Mouse (Mus musculus) kidney, postnatal 0 days (tissue): ENCODE measurements at regions not wholly inside any gene's neighbourhood (a gene's known extent, or its start where the extent isn't known, plus 50 kb on each side); places are given as distances from the start of the nearest gene placed in this dataset.

ENCODE experiments used
- ATAC-seq: fragments of 200-750 bp; cut with Nextera tagmentation; replicated peaks from 2 replicates; pipeline ENCODE4 v1.8.0; 2017; ENCODE audit warnings: low read depth, moderate number of reproducible peaks, moderate TSS enrichment, moderate library complexity; ENCODE audit not compliant: low FRiP score
- DNase-seq: peaks from one replicate; pipeline ENCODE4 v3.0.0-alpha.2; 2016; ENCODE audit warnings: low spot score
- H3K27ac ChIP-seq: fragments of 300-500 bp; sonication (generic); 2 replicates; pipeline ENCODE4 v1.5.1; 2014; ENCODE audit warnings: mild to moderate bottlenecking
- H3K27me3 ChIP-seq: fragments of 300-500 bp; sonication (generic); 2 replicates; pipeline ENCODE4 v1.6.1; 2014; ENCODE audit warnings: low read length, mixed read lengths; ENCODE audit not compliant: insufficient read depth
- H3K36me3 ChIP-seq: fragments of 300-500 bp; sonication (generic); 2 replicates; pipeline ENCODE4 v1.6.1; 2014; ENCODE audit warnings: low read length, mixed read lengths; ENCODE audit not compliant: insufficient read depth
- H3K4me1 ChIP-seq: fragments of 300-500 bp; sonication (generic); replicated peaks from 2 replicates; pipeline ENCODE4 v1.6.1; 2014; ENCODE audit warnings: antibody characterized with exemption, low read length, mixed read lengths; ENCODE audit not compliant: insufficient read depth
- H3K4me2 ChIP-seq: fragments of 300-500 bp; sonication (generic); 2 replicates; pipeline ENCODE4 v1.6.1; 2014; ENCODE audit warnings: mild to moderate bottlenecking, low read length, moderate library complexity, mixed read lengths
- H3K4me3 ChIP-seq: fragments of 300-500 bp; sonication (generic); replicated peaks from 2 replicates; pipeline ENCODE4 v1.5.1; 2014; ENCODE audit warnings: low read depth, low read length
- H3K9ac ChIP-seq: fragments of 300-500 bp; sonication (generic); 2 replicates; pipeline ENCODE4 v1.6.1; 2014; ENCODE audit warnings: low read depth, low read length
- H3K9me3 ChIP-seq: fragments of 300-500 bp; sonication (generic); replicated peaks from 2 replicates; pipeline ENCODE4 v1.6.1; 2016; ENCODE audit warnings: low read length, inconsistent platforms, mixed read lengths
- CTCF ChIP-seq: IDR thresholded peaks from 2 replicates; pipeline ENCODE4 v1.5.1; 2016; ENCODE audit warnings: antibody characterized with exemption, low read depth, mild to moderate bottlenecking, moderate library complexity
- WGBS: fragments of 180-500 bp; shearing (Covaris S2); extraction: QIAGEN DNeasy Blood & Tissue Kit; methylation state at CpG from one replicate; pipeline ENCODE4 v1.1.7; 2014; 5-methylcytosine and 5-hydroxymethylcytosine counted together

- Histone ChIP-seq H3K36me3 (no peaks in the 10 kb centered on the region), H3K9ac (no peak overlapping the region), H3K27ac (no peak overlapping the region), H3K4me1 (no peaks in the 10 kb centered on the region), H3K9me3 (no peaks in the 10 kb centered on the region), H3K4me2 (no peak overlapping the region), H3K4me3 (no peak overlapping the region), H3K27me3 (no peaks in the 10 kb centered on the region)
- DNase-seq (no peak), ATAC-seq (no peak)
- 32% methylated on average over 6 of the region's 6 CpGs for WGBS
- TF ChIP-seq CTCF = no peak
Observed at GRCm38 (mm10) chr12:107178676-107179075, 309.8 kb upstream of the 3110018I06Rik start.

- H3K36me3 ChIP-seq = no peaks in the 10 kb centered on the region
- H3K9ac ChIP-seq = no peak overlapping the region
- H3K27me3 ChIP-seq = no peaks in the 10 kb centered on the region
- TF ChIP-seq CTCF = no peak
- H3K4me3 ChIP-seq = no peak overlapping the region
- 88% methylated on average over 3 of the region's 3 CpGs for WGBS
- DNase-seq (no peak), ATAC-seq (no peak)
- H3K4me2 ChIP-seq = no peak overlapping the region
- no peak overlapping the region for H3K27ac ChIP-seq
- no peaks in the 10 kb centered on the region for H3K9me3 ChIP-seq
- no peaks in the 10 kb centered on the region for H3K4me1 ChIP-seq
Observed at GRCm38 (mm10) chr12:107180501-107180900, 307.9 kb upstream of the 3110018I06Rik start.

- ATAC-seq (no peak), DNase-seq (no peak)
- Histone ChIP-seq H3K27me3 (no peaks in the 10 kb centered on the region), H3K4me3 (no peak overlapping the region), H3K9me3 (no peaks in the 10 kb centered on the region), H3K4me2 (no peak overlapping the region), H3K36me3 (no peaks in the 10 kb centered on the region), H3K27ac (no peak overlapping the region), H3K4me1 (no peaks in the 10 kb centered on the region), H3K9ac (no peak overlapping the region)
- 67% methylated on average over 9 of the region's 9 CpGs for WGBS
- TF ChIP-seq CTCF = no peak
Observed at GRCm38 (mm10) chr12:107181291-107181690, 307.1 kb upstream of the 3110018I06Rik start.

- Histone ChIP-seq H3K4me2 (no peak overlapping the region), H3K36me3 (no peaks in the 10 kb centered on the region), H3K27ac (no peak overlapping the region), H3K4me1 (no peaks in the 10 kb centered on the region), H3K4me3 (no peak overlapping the region), H3K9me3 (no peaks in the 10 kb centered on the region), H3K27me3 (no peaks in the 10 kb centered on the region), H3K9ac (no peak overlapping the region)
- DNase-seq (no peak), ATAC-seq (no peak)
- no peak for TF ChIP-seq CTCF
- WGBS = 88% methylated on average over 18 of the region's 18 CpGs
Observed at GRCm38 (mm10) chr12:107182091-107182655, 306.3 kb upstream of the 3110018I06Rik start.

- Histone ChIP-seq H3K9ac (no peak overlapping the region), H3K4me2 (no peak overlapping the region), H3K27me3 (no peaks in the 10 kb centered on the region), H3K27ac (no peak overlapping the region), H3K36me3 (no peaks in the 10 kb centered on the region), H3K9me3 (no peaks in the 10 kb centered on the region), H3K4me3 (no peak overlapping the region), H3K4me1 (no peaks in the 10 kb centered on the region)
- 59% methylated on average over 9 of the region's 9 CpGs for WGBS
- DNase-seq (no peak), ATAC-seq (no peak)
- no peak for TF ChIP-seq CTCF
Observed at GRCm38 (mm10) chr12:107183283-107183682, 305.1 kb upstream of the 3110018I06Rik start.

- H3K27ac ChIP-seq = no peak overlapping the region
- H3K9ac ChIP-seq = no peak overlapping the region
- H3K27me3 ChIP-seq = no peaks in the 10 kb centered on the region
- no peaks in the 10 kb centered on the region for H3K9me3 ChIP-seq
- ATAC-seq = no peak
- 58% methylated on average over 3 of the region's 3 CpGs for WGBS
- no peaks in the 10 kb centered on the region for H3K36me3 ChIP-seq
- no peak overlapping the region for H3K4me2 ChIP-seq
- TF ChIP-seq CTCF = no peak
- no peak for DNase-seq
- H3K4me1 ChIP-seq = no peaks in the 10 kb centered on the region
- no peak overlapping the region for H3K4me3 ChIP-seq
Observed at GRCm38 (mm10) chr12:107184426-107184825, 304.0 kb upstream of the 3110018I06Rik start.

- H3K4me1 ChIP-seq = no peaks in the 10 kb centered on the region
- WGBS = 78% methylated on average over 6 of the region's 6 CpGs
- no peak overlapping the region for H3K9ac ChIP-seq
- H3K36me3 ChIP-seq = no peaks in the 10 kb centered on the region
- H3K4me2 ChIP-seq = no peak overlapping the region
- DNase-seq = no peak
- no peak for TF ChIP-seq CTCF
- no peaks in the 10 kb centered on the region for H3K27me3 ChIP-seq
- no peaks in the 10 kb centered on the region for H3K9me3 ChIP-seq
- H3K27ac ChIP-seq = no peak overlapping the region
- no peak for ATAC-seq
- H3K4me3 ChIP-seq = no peak overlapping the region
Observed at GRCm38 (mm10) chr12:107186361-107186760, 302.1 kb upstream of the 3110018I06Rik start.
